Mouse (Mus musculus) embryonic facial prominence, embryonic 10.5 days (tissue): ENCODE results near the gene Dnpep. TPM values are rescaled to one million over a fixed set of nuclear protein-coding genes. Genes with fewer than 3 reads are reported as not detected.
A peak's percentile ranks its signal among the peaks of the same experiment; 100 is the strongest.

ENCODE experiments used
- DNase-seq: peaks from one replicate; pipeline ENCODE4 v3.0.0-alpha.2; 2017; ENCODE audit warnings: low spot score
- H3K27ac ChIP-seq: fragments of 300-500 bp; sonication (generic); replicated peaks from 2 replicates; pipeline ENCODE4 v1.5.1; 2016; ENCODE audit warnings: mild to moderate bottlenecking
- H3K27me3 ChIP-seq: fragments of 300-500 bp; sonication (generic); replicated peaks from 2 replicates; pipeline ENCODE4 v1.6.1; 2016; ENCODE audit warnings: low read depth, mild to moderate bottlenecking; ENCODE audit not compliant: poor library complexity, severe bottlenecking
- H3K36me3 ChIP-seq: fragments of 300-500 bp; sonication (generic); replicated peaks from 2 replicates; pipeline ENCODE4 v1.6.1; 2016; ENCODE audit warnings: mild to moderate bottlenecking, moderate library complexity
- H3K4me1 ChIP-seq: fragments of 300-500 bp; sonication (generic); 2 replicates; pipeline ENCODE4 v1.6.1; 2016
- H3K4me3 ChIP-seq: fragments of 300-500 bp; sonication (generic); 2 replicates; pipeline ENCODE4 v1.5.1; 2016; ENCODE audit warnings: mild to moderate bottlenecking, moderate library complexity
- H3K9me3 ChIP-seq: fragments of 300-500 bp; sonication (generic); 2 replicates; pipeline ENCODE4 v1.6.1; 2016; ENCODE audit warnings: mild to moderate bottlenecking
- WGBS: fragments of 180-500 bp; shearing (Covaris S2); methylation state at CpG from one replicate; pipeline ENCODE4 v1.1.7; 2016; 5-methylcytosine and 5-hydroxymethylcytosine counted together
- polyA plus RNA-seq: library from polyadenylated mRNA; unstranded; fragments of >200 nt; fragmentation: Nextera tagmentation; extraction: Ambion mirVana; gene quantifications from 2 replicates; pipeline ENCODE4 v1.2.1, GENCODE M21; 2016

Dnpep gene
- polyA plus RNA-seq, 1 experiment from 2014 or later, result 144 TPM

DNA sequence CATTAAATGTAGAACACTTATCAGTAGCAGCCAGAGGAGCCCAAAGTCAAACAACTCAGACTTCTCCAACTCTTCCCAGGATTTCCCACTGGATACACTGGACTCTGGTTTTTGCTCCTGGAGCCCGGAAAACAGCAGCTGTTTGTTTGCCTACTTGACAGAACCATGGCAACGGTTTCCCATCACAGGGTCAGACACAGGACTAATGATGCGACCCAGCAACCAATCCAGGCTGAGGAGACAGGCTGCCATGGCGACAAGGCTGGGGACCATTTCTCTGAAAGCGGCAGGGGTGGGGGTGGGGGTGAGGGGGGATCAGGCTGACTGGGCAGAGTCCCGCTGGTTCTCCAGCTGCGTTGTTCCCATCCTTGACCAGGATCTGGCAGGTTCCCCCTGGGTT, 28.4 kb downstream of the Dnpep start:
- DNase-seq, result peak; percentile 63
- 9% methylated on average over 7 of the region's 7 CpGs for WGBS
- Histone ChIP-seq H3K27me3 (no peaks in the 10 kb centered on the region), H3K27ac (no peak overlapping the region), H3K4me3 (no peak overlapping the region), H3K4me1 (peaks cover 28% of the 10 kb centered on the region), H3K9me3 (no peaks in the 10 kb centered on the region), H3K36me3 (no peaks in the 10 kb centered on the region)

DNA sequence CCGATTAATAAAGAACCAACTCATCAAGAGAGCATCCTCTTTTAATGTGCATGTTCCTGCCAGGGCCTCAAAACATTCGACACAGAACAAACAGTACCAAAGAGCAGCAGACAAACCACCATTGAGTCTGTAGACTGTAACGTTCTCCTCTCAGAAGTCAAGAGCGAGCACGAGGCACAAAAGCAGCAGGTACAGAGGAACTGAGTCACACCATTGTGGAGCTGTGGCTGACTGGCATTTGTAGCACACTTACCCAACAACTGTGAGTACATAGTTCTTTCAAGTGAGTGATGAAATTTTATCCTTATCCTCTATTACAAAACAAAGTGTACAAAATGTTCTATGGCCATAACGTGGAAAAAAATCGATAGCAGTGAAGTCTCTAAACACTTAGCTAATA, 32.9 kb downstream of the Dnpep start:
- DNase-seq, result no peak
- Histone ChIP-seq H3K27me3 (no peaks in the 10 kb centered on the region), H3K36me3 (no peaks in the 10 kb centered on the region), H3K4me1 (peaks cover 11% of the 10 kb centered on the region; the same call in 1 of the 2 replicates), H3K4me3 (no peak overlapping the region), H3K9me3 (peaks cover 7% of the 10 kb centered on the region; the same call in 1 of the 2 replicates), H3K27ac (no peak overlapping the region)
- 88% methylated on average over 7 of the region's 7 CpGs for WGBS

DNA sequence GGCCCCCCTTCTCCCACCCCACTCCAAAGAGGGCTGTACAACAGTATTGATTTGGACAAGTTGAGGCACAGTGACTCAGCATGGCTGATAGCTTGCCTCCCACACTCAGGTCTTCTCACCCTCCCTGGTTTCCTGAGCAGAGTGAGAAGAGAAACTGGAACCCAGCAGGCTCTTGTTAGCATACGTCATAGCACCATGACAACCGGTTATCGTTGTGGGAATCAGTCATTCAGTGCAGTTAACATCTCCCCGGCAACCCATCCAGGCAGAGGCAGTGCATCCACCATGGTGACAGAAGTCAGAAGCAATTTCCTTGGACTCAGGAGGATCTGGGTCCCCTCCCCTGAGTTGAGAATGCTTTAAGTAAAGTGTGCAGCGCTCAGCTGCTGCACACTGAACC, 34.8 kb downstream of the Dnpep start:
- peaks cover 12% of the 10 kb centered on the region for H3K27me3 ChIP-seq
- H3K9me3 ChIP-seq, result peaks cover 7% of the 10 kb centered on the region; the same call in 1 of the 2 replicates
- no peak for DNase-seq
- no peaks in the 10 kb centered on the region for H3K36me3 ChIP-seq
- 79% methylated on average over 5 of the region's 5 CpGs for WGBS
- no peak overlapping the region for H3K27ac ChIP-seq
- H3K4me1 ChIP-seq, result peaks cover 2% of the 10 kb centered on the region; the same call in 1 of the 2 replicates
- H3K4me3 ChIP-seq, result no peak overlapping the region

GRCm38 (mm10) chr1:75278228-75278627, 39.6 kb downstream of the Dnpep start, which contains the start of gene Resp18:
Gene Resp18, minus strand, starts transcription at chr1:75278415.
- Histone ChIP-seq H3K27ac (no peak within 1 kb of the TSS), H3K4me3 (peak within 1 kb of the TSS; percentile 4; the same call in 1 of the 2 replicates), H3K9me3 (peaks cover 7% of the 10 kb centered on the region; the same call in 1 of the 2 replicates), H3K4me1 (peaks cover 3% of the 10 kb centered on the region; the same call in 1 of the 2 replicates), H3K27me3 (peaks cover 25% of the 10 kb centered on the region), H3K36me3 (no peaks in the 10 kb centered on the region)
- no peak for DNase-seq
- 4% methylated on average over 13 of the region's 13 CpGs for WGBS

GRCm38 (mm10) chr1:75277195-75278188, 40.3 kb downstream of the Dnpep start:
- peak overlapping the region; percentile 4; the same call in 1 of the 2 replicates for H3K4me3 ChIP-seq
- 4% methylated on average over 23 of the region's 23 CpGs for WGBS
- DNase-seq, result peak; percentile 79
- peaks cover 3% of the 10 kb centered on the region; the same call in 1 of the 2 replicates for H3K4me1 ChIP-seq
- H3K36me3 ChIP-seq, result no peaks in the 10 kb centered on the region
- peaks cover 7% of the 10 kb centered on the region; the same call in 1 of the 2 replicates for H3K9me3 ChIP-seq
- peaks cover 25% of the 10 kb centered on the region for H3K27me3 ChIP-seq
- H3K27ac ChIP-seq, result no peak overlapping the region

- H3K27me3 ChIP-seq, result peaks cover 66% of the 10 kb centered on the region
- WGBS, result 13% methylated on average over 32 of the region's 32 CpGs
Observed at GRCm38 (mm10) chr1:75264091-75264880, 53.5 kb downstream of the Dnpep start, which contains the start of gene Ptprn. Gene Ptprn, minus strand, starts transcription at chr1:75264502.

GRCm38 (mm10) chr1:75262969-75263951, 54.5 kb downstream of the Dnpep start:
- no peak overlapping the region for H3K27ac ChIP-seq
- WGBS, result 1% methylated on average over 40 of the region's 40 CpGs
- H3K27me3 ChIP-seq, result peaks cover 59% of the 10 kb centered on the region
- DNase-seq, result peak; percentile 85
- peak overlapping the region; percentile 45 for H3K4me3 ChIP-seq
- H3K4me1 ChIP-seq, result peaks cover 15% of the 10 kb centered on the region
- H3K9me3 ChIP-seq, result no peaks in the 10 kb centered on the region
- no peaks in the 10 kb centered on the region for H3K36me3 ChIP-seq

More at GRCm38 (mm10) chr1:75264091-75264880, 53.5 kb downstream of the Dnpep start, which contains the start of gene Ptprn:
- Histone ChIP-seq H3K36me3 (no peaks in the 10 kb centered on the region), H3K4me1 (peaks cover 15% of the 10 kb centered on the region), H3K9me3 (no peaks in the 10 kb centered on the region), H3K27ac (no peak within 1 kb of the TSS), H3K4me3 (peak within 1 kb of the TSS; percentile 45)
- peak; percentile 45 for DNase-seq

GRCm38 (mm10) chr1:75261278-75261677, 56.5 kb downstream of the Dnpep start:
- Histone ChIP-seq H3K36me3 (no peaks in the 10 kb centered on the region), H3K4me3 (no peak overlapping the region), H3K9me3 (no peaks in the 10 kb centered on the region), H3K27me3 (peaks cover 58% of the 10 kb centered on the region), H3K4me1 (peaks cover 15% of the 10 kb centered on the region), H3K27ac (no peak overlapping the region)
- no peak for DNase-seq

Other genes with a start within 250 kb of the Dnpep start
- 11.1 and 13.8 TPM in 2 replicates for gene Nhej1, start 192.8 kb downstream of the Dnpep start, polyA plus RNA-seq
- 0.06 and 0.08 TPM in 2 replicates for gene Slc23a3, start 184.1 kb downstream of the Dnpep start, polyA plus RNA-seq
- 45.3 and 46.2 TPM in 2 replicates for gene Cnppd1, start 175.3 kb downstream of the Dnpep start, polyA plus RNA-seq
- gene Retreg2, start 175.2 kb downstream of the Dnpep start, polyA plus RNA-seq, result 32.1 and 35.8 TPM in 2 replicates
- 32.6 and 33.6 TPM in 2 replicates for gene Zfand2b, start 149.3 kb downstream of the Dnpep start, polyA plus RNA-seq
- 32.3 and 34.8 TPM in 2 replicates for gene Abcb6, start 137.6 kb downstream of the Dnpep start, polyA plus RNA-seq
- gene Ankzf1, start 125.8 kb downstream of the Dnpep start, polyA plus RNA-seq, result 22.9 and 27.2 TPM in 2 replicates
- 20.7 and 21.8 TPM in 2 replicates for gene Atg9a, start 125.8 kb downstream of the Dnpep start, polyA plus RNA-seq
- gene Glb1l, start 107.2 kb downstream of the Dnpep start, polyA plus RNA-seq, result 13.3 and 14.5 TPM in 2 replicates
- gene Stk16, start 107.2 kb downstream of the Dnpep start, polyA plus RNA-seq, result 139 and 145 TPM in 2 replicates
- gene Tuba4a, start 98.1 kb downstream of the Dnpep start, polyA plus RNA-seq, result 14.6 and 16.3 TPM in 2 replicates
- gene A630095N17Rik, start 85.9 kb downstream of the Dnpep start, polyA plus RNA-seq, result not detected in 2 replicates
- gene Dnajb2, start 81.6 kb downstream of the Dnpep start, polyA plus RNA-seq, result 27.0 and 27.5 TPM in 2 replicates
- gene Ptprn, start 53.5 kb downstream of the Dnpep start, polyA plus RNA-seq, result 1.7 and 2.1 TPM in 2 replicates
- gene Resp18, start 39.6 kb downstream of the Dnpep start, polyA plus RNA-seq, result 1.9 and 2.5 TPM in 2 replicates
- gene Des, start 42.3 kb upstream of the Dnpep start, polyA plus RNA-seq, result 10.4 and 15.6 TPM in 2 replicates
- gene Speg, start 57.3 kb upstream of the Dnpep start, polyA plus RNA-seq, result 30.2 and 30.6 TPM in 2 replicates
- 57.1 and 61.3 TPM in 2 replicates for gene Gmppa, start 117.9 kb upstream of the Dnpep start, polyA plus RNA-seq
- gene Asic4, start 132.4 kb upstream of the Dnpep start, polyA plus RNA-seq, result 2.1 and 2.4 TPM in 2 replicates
- gene Chpf, start 161.3 kb upstream of the Dnpep start, polyA plus RNA-seq, result 25.3 and 27.0 TPM in 2 replicates
- gene Tmem198, start 161.5 kb upstream of the Dnpep start, polyA plus RNA-seq, result 3.3 and 3.5 TPM in 2 replicates
- 57.9 and 63.0 TPM in 2 replicates for gene Obsl1, start 188.5 kb upstream of the Dnpep start, polyA plus RNA-seq
- gene Inha, start 189.1 kb upstream of the Dnpep start, polyA plus RNA-seq, result 2.3 and 3.1 TPM in 2 replicates
- gene Stk11ip, start 203.5 kb upstream of the Dnpep start, polyA plus RNA-seq, result 31.7 and 33.4 TPM in 2 replicates
- gene Slc4a3, start 228.3 kb upstream of the Dnpep start, polyA plus RNA-seq, result 15.7 and 18.0 TPM in 2 replicates